In the genomic region with DNA sequence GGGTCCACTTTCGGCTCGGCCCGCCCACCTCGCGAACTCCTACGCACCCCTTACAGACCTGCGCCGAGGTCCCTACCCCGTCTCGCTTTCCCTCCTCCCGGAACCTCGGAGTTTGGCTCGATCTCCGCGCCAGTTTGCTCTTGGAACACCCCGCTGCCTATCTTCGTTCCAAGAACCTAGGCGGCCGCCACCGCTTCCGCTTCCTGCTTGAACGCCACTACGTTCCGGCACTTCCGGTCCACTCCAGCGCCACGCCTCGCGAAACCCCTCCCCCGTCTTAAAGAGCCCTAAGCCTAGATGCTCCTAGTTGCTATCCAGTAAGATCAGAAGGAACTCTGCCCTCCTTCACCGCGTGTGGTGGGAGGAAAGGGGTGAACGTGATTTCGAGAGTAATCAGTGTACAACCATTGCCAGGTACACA, we compare ENCODE assay signal across 8 mouse cellular contexts. TPM values are rescaled to one million over a fixed set of nuclear protein-coding genes. Genes with fewer than 3 reads are reported as not detected.
A peak's percentile ranks its signal among the peaks of the same experiment; 100 is the strongest.
DNase-seq lines count a peak whose midpoint lies in the region; ATAC-seq and TF ChIP-seq lines count a peak whose summit lies in the region.

A gene (minus strand): TSS at position 198 of the 421 bp plus-strand sequence.

- peak; percentile 96 for DNase-seq in forebrain, embryonic 14.5 days (ENCODE audit: low spot score)
- DNase-seq in heart, postnatal 14 days = peak; percentile 89 to 94
- peak; percentile 91 for DNase-seq in layer of hippocampus, adult 11-12 months (ENCODE audit: low spot score)
- peak; percentile 95 to 97 for DNase-seq in lung, adult 18-20 months
- peak; percentile 89 for DNase-seq in testis, postnatal 14 days (ENCODE audit: low spot score)

- H3K4me3 ChIP-seq in E14TG2a.4 (replicated peaks; ENCODE audit: low read length) = peak within 1 kb of the TSS; percentile 96
- H3K4me3 ChIP-seq in forebrain, embryonic 14.5 days (ENCODE audit: low read depth, low read length) = peak within 1 kb of the TSS; percentile 67
- peak within 1 kb of the TSS; percentile 72 for H3K4me3 ChIP-seq in neural tube, embryonic 15.5 days (replicated peaks)

- no peak for TF ChIP-seq CTCF in E14TG2a.4 (conservative IDR thresholded peaks at IDR 0.05; ENCODE audit: low read length)

- H3K27me3 ChIP-seq in E14TG2a.4 (ENCODE audit: insufficient read depth, low read length) = peaks cover 41% of the 10 kb centered on the region
- H3K27me3 ChIP-seq in forebrain, embryonic 14.5 days (replicated peaks; ENCODE audit: control insufficient read depth, insufficient read depth, low read length) = no peaks in the 10 kb centered on the region
- peaks cover 2% of the 10 kb centered on the region; the same call in 1 of the 2 replicates for H3K27me3 ChIP-seq in neural tube, embryonic 15.5 days (replicated peaks)

- peaks cover 25% of the 10 kb centered on the region for H3K36me3 ChIP-seq in E14TG2a.4 (ENCODE audit: insufficient read depth, low read length)
- H3K36me3 ChIP-seq in forebrain, embryonic 14.5 days (ENCODE audit: control insufficient read depth, insufficient read depth, low read length) = peaks cover 36% of the 10 kb centered on the region
- peaks cover 31% of the 10 kb centered on the region for H3K36me3 ChIP-seq in neural tube, embryonic 15.5 days

- peak; percentile 46; the same call in 1 of the 2 replicates for ATAC-seq in cerebellum, adult (ENCODE audit: insufficient number of reproducible peaks, low FRiP score, low TSS enrichment)
- peak; percentile 69 for ATAC-seq in forebrain, embryonic 14.5 days
- ATAC-seq in neural tube, embryonic 15.5 days (ENCODE audit: low FRiP score) = peak; percentile 71

- peak within 1 kb of the TSS; percentile 93 for H3K4me2 ChIP-seq in forebrain, embryonic 14.5 days (ENCODE audit: low read length)
- peak within 1 kb of the TSS; percentile 96 for H3K4me2 ChIP-seq in neural tube, embryonic 15.5 days

- WGBS in forebrain, embryonic 14.5 days = under 1% methylated on average over 34 of the region's 34 CpGs
- WGBS in neural tube, embryonic 15.5 days = under 1% methylated on average over 34 of the region's 34 CpGs

- H3K4me1 ChIP-seq in E14TG2a.4 (replicated peaks; ENCODE audit: low read depth, low read length) = peaks cover 85% of the 10 kb centered on the region
- peaks cover 14% of the 10 kb centered on the region for H3K4me1 ChIP-seq in forebrain, embryonic 14.5 days (ENCODE audit: control insufficient read depth, insufficient read depth, low read length)
- H3K4me1 ChIP-seq in neural tube, embryonic 15.5 days = peaks cover 67% of the 10 kb centered on the region

- no peaks in the 10 kb centered on the region for H3K9me3 ChIP-seq in E14TG2a.4 (ENCODE audit: low read length)
- no peaks in the 10 kb centered on the region for H3K9me3 ChIP-seq in forebrain, embryonic 14.5 days (replicated peaks; ENCODE audit: control insufficient read depth, low read length)
- no peaks in the 10 kb centered on the region for H3K9me3 ChIP-seq in neural tube, embryonic 15.5 days (replicated peaks)

- H3K9ac ChIP-seq in forebrain, embryonic 14.5 days (ENCODE audit: low read length) = peak within 1 kb of the TSS; percentile 72
- peak within 1 kb of the TSS; percentile 64 for H3K9ac ChIP-seq in neural tube, embryonic 15.5 days (replicated peaks)

- intact Hi-C loops in heart, postnatal 14 days (cut with DNase I) = no loop called here

- H3K27ac ChIP-seq in forebrain, embryonic 14.5 days (ENCODE audit: low read depth, low read length) = no peak within 1 kb of the TSS
- peak within 1 kb of the TSS; percentile 76 for H3K27ac ChIP-seq in neural tube, embryonic 15.5 days (replicated peaks)

RNA-seq across cellular contexts. Expression of the gene that starts here (rescaled TPM):
- polyA plus RNA-seq in forebrain, embryonic 14.5 days (2014; fragmentation: Nextera tagmentation; extraction: Ambion mirVana) = 39.2 and 40.8 TPM in 2 replicates
- total RNA-seq in heart, postnatal 14 days (2021) = 10 to 100 TPM; 13.3 to 15.0 TPM
- 26.9 and 36.6 TPM in 2 replicates for polyA plus RNA-seq in neural tube, embryonic 15.5 days (2015; fragmentation: Nextera tagmentation; extraction: Ambion mirVana)
